Mouse (Mus musculus): ENCODE data around the gene A630089N07Rik. TPM values are rescaled to one million over a fixed set of nuclear protein-coding genes. Genes with fewer than 3 reads are reported as not detected.

The A630089N07Rik gene
- polyA plus RNA-seq, 1 experiment from 2014 or later: 16.7 TPM

- H3K9ac ChIP-seq (ENCODE audit: low read depth, low read length): no peak overlapping the region
- no peaks in the 10 kb centered on the region for H3K9me3 ChIP-seq (replicated peaks; ENCODE audit: control insufficient read depth, low read length)
- peak overlapping the region; percentile 38; the same call in 1 of the 2 replicates for H3K4me2 ChIP-seq
- H3K27me3 ChIP-seq (ENCODE audit: control insufficient read depth, insufficient read depth, low read length): 0 out of 2 replicates have a peak, but pooled peaks cover 2% of the 10 kb centered on the region
- H3K27ac ChIP-seq (ENCODE audit: low read depth, low read length): peak overlapping the region; percentile 71; the same call in 1 of the 2 replicates
- peaks cover 28% of the 10 kb centered on the region for H3K4me1 ChIP-seq (ENCODE audit: control insufficient read depth, insufficient read depth, low read length)
- H3K36me3 ChIP-seq (ENCODE audit: control insufficient read depth, insufficient read depth, low read length): 0 out of 2 replicates have a peak, but pooled peaks cover 4% of the 10 kb centered on the region
- H3K4me3 ChIP-seq (ENCODE audit: low read depth, low read length): no peak overlapping the region
- ATAC-seq (replicated peaks; ENCODE audit: insufficient number of reproducible peaks, low FRiP score, low TSS enrichment): peak; percentile 39; the same call in 1 of the 2 replicates
Measured at GRCm38 (mm10) chr16:97957626-97958025, 124.6 kb downstream of the A630089N07Rik start.

- H3K36me3 ChIP-seq (ENCODE audit: control insufficient read depth, insufficient read depth, low read length): peaks cover 13% of the 10 kb centered on the region
- 71% methylated on average over 2 of the region's 2 CpGs for WGBS (ENCODE audit: insufficient replicate concordance)
- no peak overlapping the region for H3K4me2 ChIP-seq
- H3K27ac ChIP-seq (ENCODE audit: low read depth, low read length): no peak overlapping the region
- no peaks in the 10 kb centered on the region for H3K9me3 ChIP-seq (replicated peaks; ENCODE audit: control insufficient read depth, low read length)
- peaks cover 24% of the 10 kb centered on the region for H3K4me1 ChIP-seq (ENCODE audit: control insufficient read depth, insufficient read depth, low read length)
- no peak for ATAC-seq (replicated peaks; ENCODE audit: insufficient number of reproducible peaks, low FRiP score, low TSS enrichment)
- H3K9ac ChIP-seq (ENCODE audit: low read depth, low read length): no peak overlapping the region
- 0 out of 2 replicates have a peak, but pooled peaks cover 2% of the 10 kb centered on the region for H3K27me3 ChIP-seq (ENCODE audit: control insufficient read depth, insufficient read depth, low read length)
- H3K4me3 ChIP-seq (ENCODE audit: low read depth, low read length): no peak overlapping the region
Measured at GRCm38 (mm10) chr16:97956011-97956410, 126.2 kb downstream of the A630089N07Rik start.

- Histone ChIP-seq H3K4me2 (no peak overlapping the region), H3K27me3 (ENCODE audit: control insufficient read depth, insufficient read depth, low read length) (0 out of 2 replicates have a peak, but pooled peaks cover 2% of the 10 kb centered on the region), H3K9ac (ENCODE audit: low read depth, low read length) (no peak overlapping the region), H3K9me3 (replicated peaks; ENCODE audit: control insufficient read depth, low read length) (no peaks in the 10 kb centered on the region), H3K27ac (ENCODE audit: low read depth, low read length) (no peak overlapping the region), H3K4me1 (ENCODE audit: control insufficient read depth, insufficient read depth, low read length) (peaks cover 17% of the 10 kb centered on the region), H3K4me3 (ENCODE audit: low read depth, low read length) (no peak overlapping the region), H3K36me3 (ENCODE audit: control insufficient read depth, insufficient read depth, low read length) (peaks cover 24% of the 10 kb centered on the region)
- no peak for ATAC-seq (replicated peaks; ENCODE audit: insufficient number of reproducible peaks, low FRiP score, low TSS enrichment)
- 74% methylated on average over 2 of the region's 2 CpGs for WGBS (ENCODE audit: insufficient replicate concordance)
Measured at GRCm38 (mm10) chr16:97953300-97953699, 128.9 kb downstream of the A630089N07Rik start.

GRCm38 (mm10) chr16:97952801-97953200 lies 129.4 kb downstream of the A630089N07Rik start:
- 0 out of 2 replicates have a peak, but pooled peaks cover 2% of the 10 kb centered on the region for H3K27me3 ChIP-seq (ENCODE audit: control insufficient read depth, insufficient read depth, low read length)
- no peaks in the 10 kb centered on the region for H3K9me3 ChIP-seq (replicated peaks; ENCODE audit: control insufficient read depth, low read length)
- H3K27ac ChIP-seq (ENCODE audit: low read depth, low read length): no peak overlapping the region
- no peak overlapping the region for H3K4me2 ChIP-seq
- H3K36me3 ChIP-seq (ENCODE audit: control insufficient read depth, insufficient read depth, low read length): peaks cover 24% of the 10 kb centered on the region
- H3K4me3 ChIP-seq (ENCODE audit: low read depth, low read length): no peak overlapping the region
- 65% methylated on average over 9 of the region's 9 CpGs for WGBS (ENCODE audit: insufficient replicate concordance)
- no peak overlapping the region for H3K9ac ChIP-seq (ENCODE audit: low read depth, low read length)
- H3K4me1 ChIP-seq (ENCODE audit: control insufficient read depth, insufficient read depth, low read length): peaks cover 16% of the 10 kb centered on the region
- ATAC-seq (replicated peaks; ENCODE audit: insufficient number of reproducible peaks, low FRiP score, low TSS enrichment): no peak

GRCm38 (mm10) chr16:97952371-97952770 lies 129.9 kb downstream of the A630089N07Rik start:
- peaks cover 24% of the 10 kb centered on the region for H3K36me3 ChIP-seq (ENCODE audit: control insufficient read depth, insufficient read depth, low read length)
- no peak for ATAC-seq (replicated peaks; ENCODE audit: insufficient number of reproducible peaks, low FRiP score, low TSS enrichment)

More at GRCm38 (mm10) chr16:97952371-97952770, 129.9 kb downstream of the A630089N07Rik start:
- WGBS (ENCODE audit: insufficient replicate concordance): 82% methylated on average over 4 of the region's 4 CpGs
- H3K9me3 ChIP-seq (replicated peaks; ENCODE audit: control insufficient read depth, low read length): no peaks in the 10 kb centered on the region
- no peak overlapping the region for H3K4me2 ChIP-seq
- no peak overlapping the region for H3K9ac ChIP-seq (ENCODE audit: low read depth, low read length)
- H3K27me3 ChIP-seq (ENCODE audit: control insufficient read depth, insufficient read depth, low read length): 0 out of 2 replicates have a peak, but pooled peaks cover 2% of the 10 kb centered on the region
- peaks cover 16% of the 10 kb centered on the region for H3K4me1 ChIP-seq (ENCODE audit: control insufficient read depth, insufficient read depth, low read length)
- H3K27ac ChIP-seq (ENCODE audit: low read depth, low read length): no peak overlapping the region
- no peak overlapping the region for H3K4me3 ChIP-seq (ENCODE audit: low read depth, low read length)

Other genes with a start within 250 kb of the A630089N07Rik start
- gene Prdm15, start 230.6 kb downstream of the A630089N07Rik start, polyA plus RNA-seq (2014; fragmentation: Nextera tagmentation; extraction: Ambion mirVana): 6.2 and 7.9 TPM in 2 replicates
- gene C2cd2, start 119.9 kb downstream of the A630089N07Rik start, polyA plus RNA-seq (2014; fragmentation: Nextera tagmentation; extraction: Ambion mirVana): 14.6 and 16.2 TPM in 2 replicates
- 10.4 and 11.2 TPM in 2 replicates for gene Zbtb21, start 119.8 kb downstream of the A630089N07Rik start, polyA plus RNA-seq (2014; fragmentation: Nextera tagmentation; extraction: Ambion mirVana)
- gene B230307C23Rik, start 85.1 kb downstream of the A630089N07Rik start, polyA plus RNA-seq (2014; fragmentation: Nextera tagmentation; extraction: Ambion mirVana): 14.8 and 24.6 TPM in 2 replicates